Mouse (Mus musculus): Measurements from ENCODE around the gene Ldhd. TPM values are rescaled to one million over a fixed set of nuclear protein-coding genes. Genes with fewer than 3 reads are reported as not detected.

Ldhd gene
- polyA plus RNA-seq, 2 experiments: 0.74 to 0.77 TPM

DNA sequence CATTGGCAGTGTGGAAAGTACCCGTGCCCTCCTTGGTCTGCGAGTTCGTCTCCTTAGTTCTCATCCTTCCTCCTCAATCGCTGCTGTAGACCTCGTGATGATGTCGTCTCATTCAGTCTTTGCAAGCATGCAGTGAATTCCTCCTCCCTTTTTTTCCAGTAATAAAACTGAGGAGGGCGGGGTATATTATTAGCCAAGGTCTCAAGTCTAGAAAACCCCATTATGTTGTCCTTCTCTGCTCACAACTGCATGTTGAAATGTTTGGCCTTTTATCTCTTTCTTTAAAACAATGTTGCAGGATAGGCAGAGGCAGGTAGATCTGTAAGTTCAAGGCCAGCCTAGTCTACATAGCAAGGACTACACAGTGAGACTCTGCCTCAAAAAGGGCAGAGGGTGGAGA is 22.8 kb downstream of the Ldhd start:
- H3K9me3 ChIP-seq (ENCODE audit: control insufficient read depth, low read length): no peaks in the 10 kb centered on the region
- 83% methylated on average over 7 of the region's 7 CpGs for WGBS
- DNase-seq (ENCODE audit: low spot score) (no peak), ATAC-seq (ENCODE audit: low FRiP score, low read depth) (no peak)
- H3K36me3 ChIP-seq (ENCODE audit: control insufficient read depth, insufficient read depth, low read length): peaks cover 4% of the 10 kb centered on the region
- H3K4me3 ChIP-seq (replicated peaks; ENCODE audit: low read length): no peak overlapping the region
- H3K27me3 ChIP-seq (ENCODE audit: control insufficient read depth, insufficient read depth, low read length): no peaks in the 10 kb centered on the region
- TF ChIP-seq POLR2A (IDR thresholded peaks at IDR 0.05; ENCODE audit: borderline replicate concordance, extremely low read depth, insufficient read depth, insufficient read length): no peak
- no peaks in the 10 kb centered on the region for H3K4me1 ChIP-seq (ENCODE audit: control insufficient read depth, insufficient read depth, low read length)
- H3K9ac ChIP-seq (ENCODE audit: low read depth, low read length, severe bottlenecking): no peak overlapping the region
- H3K27ac ChIP-seq (replicated peaks; ENCODE audit: low read depth, low read length): no peak overlapping the region
- H3K4me2 ChIP-seq (replicated peaks; ENCODE audit: low read depth, low read length, severe bottlenecking): no peak overlapping the region

DNA sequence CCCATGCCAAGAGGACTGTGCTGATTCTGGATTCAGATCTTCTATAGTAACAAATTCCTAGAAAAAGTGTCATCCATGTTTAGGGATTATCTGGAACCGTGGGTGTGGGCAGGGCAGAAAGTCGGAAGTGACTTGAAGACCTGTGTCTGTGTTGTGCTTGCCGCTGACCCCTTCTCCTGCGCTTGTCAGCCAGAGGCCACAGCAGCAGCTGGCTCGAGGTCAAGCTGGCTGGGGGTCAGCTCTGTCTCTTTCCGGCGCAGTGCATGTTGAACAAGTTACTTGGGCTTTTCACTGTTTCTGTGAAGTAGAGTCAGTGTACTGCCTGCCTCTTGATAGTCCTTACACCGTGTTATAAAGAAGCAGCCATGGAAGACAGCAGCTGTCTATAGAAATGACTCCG is 23.2 kb downstream of the Ldhd start:
- H3K36me3 ChIP-seq (ENCODE audit: control insufficient read depth, insufficient read depth, low read length): no peaks in the 10 kb centered on the region; the same call in 1 of the 2 replicates
- H3K9ac ChIP-seq (ENCODE audit: low read depth, low read length, severe bottlenecking): no peak overlapping the region
- H3K27ac ChIP-seq (replicated peaks; ENCODE audit: low read depth, low read length): no peak overlapping the region
- 87% methylated on average over 9 of the region's 9 CpGs for WGBS
- no peak overlapping the region for H3K4me3 ChIP-seq (replicated peaks; ENCODE audit: low read length)
- H3K4me1 ChIP-seq (ENCODE audit: control insufficient read depth, insufficient read depth, low read length): no peaks in the 10 kb centered on the region
- H3K4me2 ChIP-seq (replicated peaks; ENCODE audit: low read depth, low read length, severe bottlenecking): no peak overlapping the region
- ATAC-seq (ENCODE audit: low FRiP score, low read depth) (no peak), DNase-seq (ENCODE audit: low spot score) (no peak)
- TF ChIP-seq POLR2A (IDR thresholded peaks at IDR 0.05; ENCODE audit: borderline replicate concordance, extremely low read depth, insufficient read depth, insufficient read length): no peak
- no peaks in the 10 kb centered on the region for H3K9me3 ChIP-seq (ENCODE audit: control insufficient read depth, low read length)
- no peaks in the 10 kb centered on the region for H3K27me3 ChIP-seq (ENCODE audit: control insufficient read depth, insufficient read depth, low read length)

DNA sequence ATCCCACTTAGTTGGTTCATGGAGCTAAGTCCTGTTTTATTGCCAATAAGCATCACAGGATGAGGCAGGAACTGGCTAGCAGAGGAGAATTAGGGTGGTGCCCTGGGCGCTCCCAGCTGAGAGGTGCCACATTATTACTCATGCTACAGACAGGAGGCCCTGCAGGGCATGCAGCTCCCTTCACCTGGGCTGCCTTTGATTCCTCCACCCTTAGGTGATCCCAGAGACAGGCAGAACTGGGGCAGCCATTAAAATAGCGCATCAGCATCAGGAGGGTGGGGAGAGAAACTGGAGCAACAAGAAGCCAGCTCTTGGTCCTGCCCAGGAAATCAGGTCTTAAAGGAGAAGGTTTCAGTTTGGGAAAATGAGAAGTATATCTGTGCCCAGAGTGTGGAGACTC is 25.2 kb downstream of the Ldhd start:
- H3K27ac ChIP-seq (replicated peaks; ENCODE audit: low read depth, low read length): no peak overlapping the region
- no peaks in the 10 kb centered on the region for H3K4me1 ChIP-seq (ENCODE audit: control insufficient read depth, insufficient read depth, low read length)
- DNase-seq (ENCODE audit: low spot score): no peak
- no peak overlapping the region for H3K9ac ChIP-seq (ENCODE audit: low read depth, low read length, severe bottlenecking)
- no peak overlapping the region for H3K4me2 ChIP-seq (replicated peaks; ENCODE audit: low read depth, low read length, severe bottlenecking)
- no peaks in the 10 kb centered on the region for H3K27me3 ChIP-seq (ENCODE audit: control insufficient read depth, insufficient read depth, low read length)
- no peak for ATAC-seq (ENCODE audit: low FRiP score, low read depth)
- TF ChIP-seq POLR2A (IDR thresholded peaks at IDR 0.05; ENCODE audit: borderline replicate concordance, extremely low read depth, insufficient read depth, insufficient read length): no peak
- no peak overlapping the region for H3K4me3 ChIP-seq (replicated peaks; ENCODE audit: low read length)
- H3K36me3 ChIP-seq (ENCODE audit: control insufficient read depth, insufficient read depth, low read length): no peaks in the 10 kb centered on the region; the same call in 1 of the 2 replicates
- WGBS: 77% methylated on average over 2 of the region's 2 CpGs
- H3K9me3 ChIP-seq (ENCODE audit: control insufficient read depth, low read length): no peaks in the 10 kb centered on the region

DNA sequence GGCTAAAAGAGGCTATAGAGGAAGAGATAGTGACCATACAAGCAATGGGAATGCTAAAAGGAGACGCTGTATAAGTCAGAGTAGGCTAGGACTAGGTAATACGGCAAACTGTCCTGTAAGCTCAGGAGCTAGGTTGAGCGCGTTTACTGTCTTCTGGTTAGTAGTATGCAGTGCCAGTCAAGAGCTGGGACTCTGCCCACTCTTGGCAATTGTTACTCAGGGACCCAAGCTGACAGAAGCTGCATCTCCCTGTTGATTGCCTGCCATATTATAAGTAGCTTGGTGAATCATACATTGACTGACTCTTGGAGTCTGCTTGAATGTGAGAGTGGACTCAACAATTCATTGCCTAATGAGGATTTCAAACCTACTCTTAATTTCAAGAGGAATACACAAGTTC is 28.1 kb downstream of the Ldhd start:
- Histone ChIP-seq H3K27ac (replicated peaks; ENCODE audit: low read depth, low read length) (no peak overlapping the region), H3K4me3 (replicated peaks; ENCODE audit: low read length) (no peak overlapping the region), H3K9ac (ENCODE audit: low read depth, low read length, severe bottlenecking) (no peak overlapping the region), H3K36me3 (ENCODE audit: control insufficient read depth, insufficient read depth, low read length) (no peaks in the 10 kb centered on the region), H3K9me3 (ENCODE audit: control insufficient read depth, low read length) (no peaks in the 10 kb centered on the region), H3K4me1 (ENCODE audit: control insufficient read depth, insufficient read depth, low read length) (peaks cover 4% of the 10 kb centered on the region), H3K27me3 (ENCODE audit: control insufficient read depth, insufficient read depth, low read length) (no peaks in the 10 kb centered on the region), H3K4me2 (replicated peaks; ENCODE audit: low read depth, low read length, severe bottlenecking) (no peak overlapping the region)
- WGBS: 97% methylated on average over 4 of the region's 4 CpGs
- no peak for ATAC-seq (ENCODE audit: low FRiP score, low read depth)
- no peak for TF ChIP-seq POLR2A (IDR thresholded peaks at IDR 0.05; ENCODE audit: borderline replicate concordance, extremely low read depth, insufficient read depth, insufficient read length)
- no peak for DNase-seq (ENCODE audit: low spot score)

DNA sequence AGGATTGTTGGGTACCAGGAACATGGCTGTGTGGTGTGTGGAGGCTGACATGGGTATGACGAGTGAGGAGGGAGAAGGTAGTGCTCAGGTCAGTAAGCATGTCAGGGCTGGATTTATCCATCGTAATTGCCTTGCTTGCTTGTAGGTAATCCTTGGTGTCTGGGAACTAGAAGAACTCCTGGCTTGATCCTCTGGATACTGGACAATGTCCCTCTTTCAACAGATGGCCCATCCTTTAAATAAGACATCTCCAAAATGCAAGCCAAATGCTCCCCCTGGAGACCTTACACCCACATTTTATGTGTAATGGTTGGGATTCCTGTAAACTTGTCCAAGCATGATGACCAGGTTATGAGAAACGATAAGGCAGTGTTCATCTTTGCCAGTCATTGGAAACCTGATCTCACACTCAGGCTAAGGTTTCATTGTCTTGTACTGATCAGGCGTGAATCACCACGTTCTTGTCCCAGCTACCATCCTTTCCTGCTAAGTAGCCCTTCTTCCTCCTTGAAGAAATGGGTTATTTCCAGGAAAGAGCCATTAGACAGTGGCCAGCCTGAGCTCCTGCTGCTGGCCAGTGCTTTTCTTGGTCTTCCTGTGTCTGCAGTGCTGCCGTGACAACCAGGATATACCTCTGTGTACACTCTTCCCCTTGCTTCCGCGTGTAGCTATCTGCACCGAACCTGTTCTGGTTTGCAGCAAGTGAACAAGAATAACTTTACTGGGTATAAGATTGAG is 30.3 kb downstream of the Ldhd start:
- H3K9me3 ChIP-seq (ENCODE audit: control insufficient read depth, low read length): no peaks in the 10 kb centered on the region
- ATAC-seq (ENCODE audit: low FRiP score, low read depth): no peak
- H3K4me1 ChIP-seq (ENCODE audit: control insufficient read depth, insufficient read depth, low read length): peaks cover 19% of the 10 kb centered on the region
- no peak for DNase-seq (ENCODE audit: low spot score)
- no peaks in the 10 kb centered on the region for H3K36me3 ChIP-seq (ENCODE audit: control insufficient read depth, insufficient read depth, low read length)
- H3K27me3 ChIP-seq (ENCODE audit: control insufficient read depth, insufficient read depth, low read length): no peaks in the 10 kb centered on the region
- no peak overlapping the region for H3K4me2 ChIP-seq (replicated peaks; ENCODE audit: low read depth, low read length, severe bottlenecking)
- H3K27ac ChIP-seq (replicated peaks; ENCODE audit: low read depth, low read length): no peak overlapping the region
- 78% methylated on average over 9 of the region's 9 CpGs for WGBS
- no peak for TF ChIP-seq POLR2A (IDR thresholded peaks at IDR 0.05; ENCODE audit: borderline replicate concordance, extremely low read depth, insufficient read depth, insufficient read length)
- H3K4me3 ChIP-seq (replicated peaks; ENCODE audit: low read length): no peak overlapping the region
- H3K9ac ChIP-seq (ENCODE audit: low read depth, low read length, severe bottlenecking): no peak overlapping the region
